Mouse (Mus musculus): ENCODE data around the gene Ano5. TPM values are rescaled to one million over a fixed set of nuclear protein-coding genes. Genes with fewer than 3 reads are reported as not detected.

Ano5 gene
- polyA plus RNA-seq, 1 experiment from 2014 or later: 0.75 TPM

DNA sequence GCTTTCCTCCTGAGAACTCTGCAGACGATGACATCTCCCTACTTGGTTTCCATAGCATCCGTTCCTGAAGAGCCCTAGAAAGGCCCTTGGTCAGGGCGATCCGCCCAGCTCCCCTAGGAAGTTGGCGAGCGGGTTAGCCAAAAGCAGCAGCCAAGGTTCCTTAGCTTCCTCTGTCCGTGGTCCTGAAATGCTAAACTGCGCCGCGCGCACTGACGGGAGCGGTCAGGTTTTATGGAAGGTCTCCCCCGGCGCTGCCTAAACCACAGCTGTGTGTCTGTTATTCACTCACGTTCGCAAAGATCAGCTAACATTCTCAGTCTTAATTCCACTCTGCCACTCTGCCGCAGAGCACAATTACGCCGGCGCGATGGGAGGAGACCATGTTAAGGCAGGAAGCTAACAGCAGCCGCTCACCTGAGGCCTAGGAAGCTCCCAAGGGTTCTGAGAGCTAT lies 110.9 kb downstream of the Ano5 start, which contains the start of gene Slc17a6:
Gene Slc17a6 (plus strand): TSS at position 313 of the 452 bp plus-strand sequence.
- Histone ChIP-seq H3K36me3 (no peaks in the 10 kb centered on the region), H3K27me3 (peaks cover 53% of the 10 kb centered on the region), H3K9me3 (no peaks in the 10 kb centered on the region), H3K4me2 (replicated peaks) (peak within 1 kb of the TSS; percentile 51), H3K9ac (replicated peaks) (peak within 1 kb of the TSS; percentile 70), H3K4me1 (replicated peaks) (peaks cover 16% of the 10 kb centered on the region), H3K4me3 (replicated peaks) (peak within 1 kb of the TSS; percentile 47), H3K27ac (peak within 1 kb of the TSS; percentile 92)
- peak; percentile 70 for ATAC-seq
- under 1% methylated on average over 23 of the region's 23 CpGs for WGBS

DNA sequence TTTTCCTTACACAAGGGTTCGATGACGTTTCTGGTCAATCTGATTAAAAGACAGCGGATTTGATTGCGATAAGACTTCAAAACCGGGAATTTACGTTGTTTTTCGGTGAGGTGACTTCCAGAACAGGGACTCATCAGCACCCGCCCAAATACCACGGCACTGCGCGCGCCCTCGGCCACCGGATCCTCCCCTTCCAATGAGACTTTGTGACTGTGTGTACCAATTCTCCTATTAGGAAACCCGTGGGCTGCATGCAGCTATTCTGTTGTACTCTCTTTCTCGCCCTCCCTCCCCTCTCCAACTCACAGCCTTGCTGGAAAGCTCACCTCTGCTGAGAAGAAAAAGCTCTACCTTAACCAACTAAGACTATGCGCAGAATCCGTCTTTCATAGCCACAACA lies 111.4 kb downstream of the Ano5 start:
- 1% methylated on average over 18 of the region's 18 CpGs for WGBS
- Histone ChIP-seq H3K27me3 (peaks cover 57% of the 10 kb centered on the region), H3K9ac (replicated peaks) (peak overlapping the region; percentile 70), H3K9me3 (no peaks in the 10 kb centered on the region), H3K4me1 (replicated peaks) (peaks cover 20% of the 10 kb centered on the region), H3K27ac (peak overlapping the region; percentile 92), H3K4me3 (replicated peaks) (peak overlapping the region; percentile 47), H3K4me2 (replicated peaks) (peak overlapping the region; percentile 42), H3K36me3 (no peaks in the 10 kb centered on the region)
- peak; percentile 40 for ATAC-seq

DNA sequence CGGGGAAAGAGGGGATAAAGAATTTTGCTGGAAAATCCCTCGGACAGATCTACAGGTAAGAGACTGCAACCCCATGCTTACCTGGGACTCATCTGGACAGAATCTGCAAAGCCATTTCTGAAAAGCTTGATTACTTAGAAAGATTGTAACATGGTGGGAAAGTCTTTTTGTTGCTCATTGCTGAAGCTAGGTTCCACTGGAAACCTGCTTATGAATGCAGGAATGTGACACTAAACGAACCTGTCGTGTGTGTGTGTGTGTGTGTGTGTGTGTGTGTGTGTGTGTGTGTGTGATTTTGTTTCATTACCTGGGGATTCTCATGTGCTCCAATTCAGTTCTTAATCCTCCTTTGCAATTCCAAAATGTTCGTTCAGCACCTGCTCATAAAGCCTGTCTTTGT lies 111.8 kb downstream of the Ano5 start:
- peak overlapping the region; percentile 42 for H3K4me2 ChIP-seq (replicated peaks)
- peak overlapping the region; percentile 47 for H3K4me3 ChIP-seq (replicated peaks)
- peak overlapping the region; percentile 92 for H3K27ac ChIP-seq
- ATAC-seq: no peak
- H3K9me3 ChIP-seq: no peaks in the 10 kb centered on the region
- peaks cover 22% of the 10 kb centered on the region for H3K4me1 ChIP-seq (replicated peaks)
- peak overlapping the region; percentile 70 for H3K9ac ChIP-seq (replicated peaks)
- H3K36me3 ChIP-seq: no peaks in the 10 kb centered on the region
- H3K27me3 ChIP-seq: peaks cover 62% of the 10 kb centered on the region
- 2% methylated on average over 5 of the region's 5 CpGs for WGBS

DNA sequence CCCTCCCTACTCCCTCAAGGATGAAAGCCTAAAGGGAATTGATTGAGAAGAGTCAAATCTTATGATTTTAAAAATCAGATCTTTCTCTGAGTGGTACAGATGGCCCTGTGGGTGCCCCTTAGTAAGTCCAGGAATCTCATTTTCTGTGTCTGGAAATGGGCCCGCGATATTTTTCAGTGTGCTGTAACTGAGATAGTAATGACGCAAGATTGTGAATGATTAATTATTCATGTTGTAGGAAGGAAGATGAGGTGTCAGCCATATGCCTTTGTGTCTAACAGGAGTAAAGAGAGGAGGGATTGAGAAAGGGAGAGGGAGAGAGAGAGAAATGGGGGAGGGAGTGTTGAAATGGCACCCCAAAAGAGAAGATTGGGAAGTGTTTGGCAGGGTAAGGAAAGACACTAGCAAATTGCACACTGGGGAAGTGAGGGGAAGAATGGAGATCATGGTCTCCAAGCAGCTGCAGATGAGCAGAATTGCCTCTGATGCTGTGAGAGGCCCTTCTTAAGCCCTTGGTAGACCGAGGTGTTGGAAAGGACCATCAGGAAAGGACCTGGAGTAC lies 113.6 kb downstream of the Ano5 start:
- H3K27me3 ChIP-seq: peaks cover 72% of the 10 kb centered on the region
- peak; percentile 24 for ATAC-seq

DNA sequence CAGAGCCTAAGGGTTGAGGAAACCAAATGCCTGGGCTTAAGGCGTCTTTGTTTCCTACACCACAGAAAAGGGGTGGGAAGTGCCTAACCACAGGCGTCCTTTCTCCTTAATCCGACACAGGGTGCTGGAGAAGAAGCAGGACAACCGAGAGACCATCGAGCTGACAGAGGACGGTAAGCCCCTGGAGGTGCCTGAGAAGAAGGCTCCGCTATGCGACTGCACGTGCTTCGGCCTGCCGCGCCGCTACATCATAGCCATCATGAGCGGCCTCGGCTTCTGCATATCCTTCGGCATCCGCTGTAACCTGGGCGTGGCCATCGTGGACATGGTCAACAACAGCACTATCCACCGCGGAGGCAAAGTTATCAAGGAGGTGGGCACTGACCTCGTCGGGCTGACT lies 114.3 kb downstream of the Ano5 start:
- Histone ChIP-seq H3K27me3 (peaks cover 76% of the 10 kb centered on the region), H3K4me2 (replicated peaks) (peak overlapping the region; percentile 66), H3K36me3 (no peaks in the 10 kb centered on the region), H3K9me3 (no peaks in the 10 kb centered on the region), H3K9ac (replicated peaks) (peak overlapping the region; percentile 82), H3K27ac (peak overlapping the region; percentile 97), H3K4me3 (replicated peaks) (peak overlapping the region; percentile 55), H3K4me1 (replicated peaks) (peaks cover 11% of the 10 kb centered on the region)
- under 1% methylated on average over 23 of the region's 23 CpGs for WGBS
- peak; percentile 37; the same call in 1 of the 2 replicates for ATAC-seq

More for the DNA sequence above, 113.6 kb downstream of the Ano5 start:
- under 1% methylated on average over 4 of the region's 4 CpGs for WGBS
- Histone ChIP-seq H3K27ac (peak overlapping the region; percentile 97), H3K4me2 (replicated peaks) (peak overlapping the region; percentile 66), H3K4me3 (replicated peaks) (peak overlapping the region; percentile 55), H3K9me3 (no peaks in the 10 kb centered on the region), H3K4me1 (replicated peaks) (peaks cover 17% of the 10 kb centered on the region), H3K9ac (replicated peaks) (peak overlapping the region; percentile 82), H3K36me3 (no peaks in the 10 kb centered on the region)

DNA sequence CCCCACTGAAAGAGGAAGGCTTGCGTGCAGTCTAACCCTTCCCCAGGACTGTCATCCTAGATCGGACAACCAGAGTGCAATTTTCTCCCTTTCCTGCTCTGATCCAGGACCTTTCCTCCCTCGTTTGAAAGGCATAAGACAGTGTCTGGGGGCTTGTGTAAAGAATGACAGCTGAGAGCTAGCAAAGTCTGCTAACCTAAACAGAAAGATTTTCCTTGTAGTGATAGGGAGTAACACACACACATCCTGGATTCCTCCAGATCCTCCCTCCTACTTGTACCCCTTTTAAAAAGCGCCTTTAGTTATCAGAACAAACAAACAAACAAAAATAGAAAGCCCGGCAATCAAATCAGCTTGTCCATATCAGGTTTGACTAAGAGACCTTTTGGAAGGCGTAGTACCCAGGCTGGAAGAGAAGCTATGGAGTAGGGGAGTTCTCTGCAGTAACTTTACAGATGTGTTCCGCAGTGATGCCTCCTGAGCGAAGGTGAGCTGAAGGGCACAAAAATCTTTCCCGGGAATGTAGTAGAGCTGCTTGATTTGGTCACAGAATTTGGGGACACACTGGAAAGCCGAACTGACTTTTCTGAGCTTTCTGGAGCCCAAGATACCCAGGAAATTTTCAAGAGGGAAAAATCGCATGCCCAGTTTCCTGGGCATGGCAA lies 114.9 kb downstream of the Ano5 start:
- 3% methylated on average over 11 of the region's 11 CpGs for WGBS
- H3K4me2 ChIP-seq (replicated peaks): peak overlapping the region; percentile 66
- H3K36me3 ChIP-seq: no peaks in the 10 kb centered on the region
- peak overlapping the region; percentile 97 for H3K27ac ChIP-seq
- peaks cover 77% of the 10 kb centered on the region for H3K27me3 ChIP-seq
- H3K9me3 ChIP-seq: no peaks in the 10 kb centered on the region
- peak overlapping the region; percentile 55 for H3K4me3 ChIP-seq (replicated peaks)
- H3K4me1 ChIP-seq (replicated peaks): peaks cover 11% of the 10 kb centered on the region
- no peak for ATAC-seq
- peak overlapping the region; percentile 82 for H3K9ac ChIP-seq (replicated peaks)

DNA sequence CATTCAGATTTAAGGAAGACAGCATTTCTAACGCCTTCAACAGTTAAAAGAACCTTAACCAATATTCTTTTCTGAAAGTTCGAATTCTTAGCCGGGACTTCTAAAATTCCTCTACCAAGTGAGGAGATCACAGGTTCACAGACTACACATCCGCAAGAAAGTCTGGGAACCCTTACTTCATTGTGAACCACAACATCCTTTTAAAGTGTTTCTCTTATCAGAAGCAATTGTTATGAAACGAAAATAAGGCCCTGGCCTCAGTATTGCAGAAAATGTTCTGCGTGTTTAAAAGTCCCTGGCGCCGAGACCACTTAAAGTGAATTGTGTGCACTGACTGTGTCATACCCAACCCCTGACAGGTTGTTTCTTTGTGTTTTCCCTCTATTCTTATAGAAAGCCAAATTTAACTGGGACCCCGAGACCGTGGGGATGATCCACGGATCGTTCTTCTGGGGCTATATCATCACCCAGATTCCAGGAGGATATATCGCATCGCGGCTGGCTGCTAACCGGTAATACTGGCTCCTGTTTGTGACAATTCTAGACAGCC lies 115.7 kb downstream of the Ano5 start:
- Histone ChIP-seq H3K9ac (replicated peaks) (peak overlapping the region; percentile 82), H3K36me3 (no peaks in the 10 kb centered on the region), H3K4me1 (replicated peaks) (peaks cover 11% of the 10 kb centered on the region), H3K27ac (peak overlapping the region; percentile 97), H3K27me3 (peaks cover 77% of the 10 kb centered on the region), H3K4me2 (replicated peaks) (peak overlapping the region; percentile 66), H3K9me3 (no peaks in the 10 kb centered on the region), H3K4me3 (replicated peaks) (peak overlapping the region; percentile 55)
- no peak for ATAC-seq
- WGBS: 2% methylated on average over 16 of the region's 16 CpGs

DNA sequence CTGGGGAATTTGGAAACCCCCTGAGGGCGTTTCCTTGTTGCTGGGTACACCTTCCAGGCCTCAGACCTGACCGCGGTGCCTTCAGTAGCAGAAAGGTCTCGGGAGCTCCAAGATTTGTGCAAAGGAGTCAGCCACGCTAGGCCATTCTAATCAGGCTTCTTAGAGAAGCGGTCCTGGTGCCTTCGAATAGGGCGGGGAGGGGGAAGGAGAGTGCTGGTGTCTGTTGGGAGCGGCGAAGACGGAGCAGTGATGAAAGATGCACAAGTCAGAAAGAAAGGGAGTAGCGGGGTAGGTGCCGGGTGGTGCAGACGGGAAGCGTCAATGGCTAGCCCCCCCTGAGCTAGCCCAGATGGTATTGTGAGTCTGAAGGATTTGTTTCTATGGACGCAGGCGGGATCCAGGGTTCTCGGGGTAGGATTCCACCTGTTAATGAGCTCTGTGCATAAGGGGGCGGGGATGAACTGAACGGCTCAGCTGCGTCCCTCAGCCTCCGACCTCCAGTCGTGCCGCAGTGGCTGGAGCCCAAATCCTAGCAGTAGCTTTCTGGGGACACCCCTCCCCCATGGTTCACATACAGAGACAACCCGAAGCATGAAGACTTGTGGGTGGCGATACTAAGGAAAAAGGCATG lies 116.3 kb downstream of the Ano5 start:
- Histone ChIP-seq H3K27me3 (peaks cover 73% of the 10 kb centered on the region), H3K4me2 (replicated peaks) (peak overlapping the region; percentile 66), H3K9ac (replicated peaks) (peak overlapping the region; percentile 82), H3K4me3 (replicated peaks) (peak overlapping the region; percentile 55), H3K36me3 (no peaks in the 10 kb centered on the region), H3K9me3 (no peaks in the 10 kb centered on the region), H3K4me1 (replicated peaks) (peaks cover 11% of the 10 kb centered on the region), H3K27ac (peak overlapping the region; percentile 97)
- WGBS: under 1% methylated on average over 26 of the region's 26 CpGs
- ATAC-seq: peak; percentile 88

DNA sequence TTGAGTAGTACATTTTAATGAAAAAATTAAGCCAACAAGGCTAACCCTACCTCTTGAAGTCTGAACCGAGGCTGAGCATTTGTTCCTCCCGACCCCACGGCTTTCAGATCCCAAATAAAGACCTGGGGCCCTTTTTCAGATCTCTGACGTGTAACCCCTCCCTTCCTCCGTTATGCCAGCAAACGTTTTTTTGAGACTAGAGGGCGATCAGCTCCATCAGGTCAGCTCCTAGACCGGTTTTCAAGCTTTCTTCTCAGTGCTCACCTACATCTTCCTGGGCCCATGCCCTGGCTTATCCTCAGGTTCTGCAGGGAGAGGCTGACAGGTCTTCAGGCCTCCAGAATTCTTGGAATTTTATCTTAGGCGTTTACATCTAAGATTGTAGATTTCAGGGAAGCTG lies 116.8 kb downstream of the Ano5 start:
- Histone ChIP-seq H3K4me1 (replicated peaks) (peaks cover 12% of the 10 kb centered on the region), H3K27me3 (peaks cover 67% of the 10 kb centered on the region), H3K4me3 (replicated peaks) (peak overlapping the region; percentile 55), H3K9me3 (no peaks in the 10 kb centered on the region), H3K27ac (peak overlapping the region; percentile 97), H3K36me3 (no peaks in the 10 kb centered on the region), H3K9ac (replicated peaks) (peak overlapping the region; percentile 82), H3K4me2 (replicated peaks) (peak overlapping the region; percentile 66)
- peak; percentile 4 for ATAC-seq
- WGBS: under 1% methylated on average over 9 of the region's 9 CpGs

DNA sequence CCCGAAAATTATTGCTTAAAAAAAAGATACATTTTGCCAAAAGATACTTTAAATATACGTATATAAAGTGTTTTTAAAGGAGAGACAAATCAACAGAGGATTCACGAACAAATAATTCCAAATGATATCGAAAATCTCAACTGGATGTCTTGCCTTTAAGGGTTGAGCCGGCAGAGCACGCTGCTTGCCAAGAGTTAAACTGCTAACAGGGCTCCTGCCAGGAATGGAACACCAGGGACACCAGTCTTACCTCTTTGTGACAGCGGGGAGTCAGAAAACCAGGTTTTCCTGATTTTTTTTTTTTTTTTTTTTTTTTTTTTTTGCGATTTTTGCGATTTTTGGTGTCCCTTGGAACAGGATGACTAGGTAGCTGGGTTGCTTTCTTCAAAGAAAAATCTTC lies 117.5 kb downstream of the Ano5 start:
- Histone ChIP-seq H3K36me3 (no peaks in the 10 kb centered on the region), H3K27ac (peak overlapping the region; percentile 97), H3K4me1 (replicated peaks) (peaks cover 19% of the 10 kb centered on the region), H3K4me3 (replicated peaks) (peak overlapping the region; percentile 55), H3K27me3 (peaks cover 65% of the 10 kb centered on the region), H3K9ac (replicated peaks) (peak overlapping the region; percentile 54; the same call in 1 of the 2 replicates), H3K9me3 (no peaks in the 10 kb centered on the region), H3K4me2 (replicated peaks) (peak overlapping the region; percentile 66)
- WGBS: 3% methylated on average over 9 of the region's 9 CpGs
- no peak for ATAC-seq

DNA sequence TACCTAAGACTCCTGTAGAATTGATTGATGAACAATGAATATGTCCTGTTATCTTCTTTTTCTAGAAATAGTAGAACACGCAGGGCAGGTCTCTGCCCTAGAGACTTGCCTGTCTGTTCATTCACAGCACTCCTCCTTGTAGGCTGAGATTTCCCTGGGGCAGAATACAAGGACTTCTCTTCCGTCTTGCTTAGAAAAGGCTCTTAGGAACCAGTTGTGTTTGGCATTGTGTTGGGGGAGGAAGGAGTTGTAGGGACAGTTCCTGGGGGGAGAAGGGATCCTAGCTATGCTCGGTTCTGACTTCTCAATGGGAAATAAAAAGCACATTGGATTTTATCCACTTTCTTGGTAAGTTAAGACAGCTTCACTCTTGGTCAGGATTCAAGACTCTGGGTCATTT lies 118.4 kb downstream of the Ano5 start:
- ATAC-seq: no peak
- H3K4me3 ChIP-seq (replicated peaks): peak overlapping the region; percentile 33
- peak overlapping the region; percentile 70 for H3K9ac ChIP-seq (replicated peaks)
- 3% methylated on average over 3 of the region's 3 CpGs for WGBS
- peak overlapping the region; percentile 53 for H3K4me2 ChIP-seq (replicated peaks)
- peak overlapping the region; percentile 97 for H3K27ac ChIP-seq
- H3K36me3 ChIP-seq: no peaks in the 10 kb centered on the region
- H3K4me1 ChIP-seq (replicated peaks): peaks cover 21% of the 10 kb centered on the region
- H3K27me3 ChIP-seq: peaks cover 57% of the 10 kb centered on the region
- no peaks in the 10 kb centered on the region for H3K9me3 ChIP-seq

DNA sequence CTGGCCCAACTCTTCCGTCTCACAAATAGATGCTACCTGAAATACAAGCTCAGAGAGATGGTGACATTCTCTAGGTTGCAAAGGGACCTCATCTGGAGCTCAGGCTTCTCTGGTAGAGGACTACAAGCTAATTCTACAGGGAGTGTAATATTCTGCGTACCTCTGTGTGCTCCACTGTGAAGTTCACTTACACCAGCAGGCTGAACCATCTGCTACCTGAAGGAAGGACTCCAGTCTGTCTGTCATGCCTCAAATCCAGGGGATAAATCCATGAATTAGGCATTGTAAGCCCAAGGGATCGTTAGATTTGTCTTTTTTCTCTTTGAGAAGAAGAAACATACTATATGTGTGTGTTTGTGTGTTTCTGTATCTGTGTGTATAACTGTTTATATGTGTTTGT lies 120.3 kb downstream of the Ano5 start:
- ATAC-seq: no peak
- H3K4me1 ChIP-seq (replicated peaks): peaks cover 25% of the 10 kb centered on the region
- 49% methylated on average over 3 of the region's 3 CpGs for WGBS
- H3K27me3 ChIP-seq: peaks cover 37% of the 10 kb centered on the region
- peak overlapping the region; percentile 31 for H3K4me3 ChIP-seq (replicated peaks)
- peak overlapping the region; percentile 59 for H3K4me2 ChIP-seq (replicated peaks)
- no peaks in the 10 kb centered on the region for H3K9me3 ChIP-seq
- H3K9ac ChIP-seq (replicated peaks): peak overlapping the region; percentile 64
- no peaks in the 10 kb centered on the region for H3K36me3 ChIP-seq
- H3K27ac ChIP-seq: peak overlapping the region; percentile 92

Measured in midbrain, embryonic 13.5 days (tissue).